Mouse (Mus musculus): ENCODE data around the gene Gbf1. TPM values are rescaled to one million over a fixed set of nuclear protein-coding genes. Genes with fewer than 3 reads are reported as not detected.
"Not testable (repeated sequence)": the region's sequence is repeated elsewhere in the genome, so short reads cannot be mapped to it uniquely, and the experiment has no call there.

The Gbf1 gene
- polyA plus RNA-seq (2015; fragmentation: Nextera tagmentation; extraction: Ambion mirVana) = 41.2 and 48.2 TPM in 2 replicates

DNA sequence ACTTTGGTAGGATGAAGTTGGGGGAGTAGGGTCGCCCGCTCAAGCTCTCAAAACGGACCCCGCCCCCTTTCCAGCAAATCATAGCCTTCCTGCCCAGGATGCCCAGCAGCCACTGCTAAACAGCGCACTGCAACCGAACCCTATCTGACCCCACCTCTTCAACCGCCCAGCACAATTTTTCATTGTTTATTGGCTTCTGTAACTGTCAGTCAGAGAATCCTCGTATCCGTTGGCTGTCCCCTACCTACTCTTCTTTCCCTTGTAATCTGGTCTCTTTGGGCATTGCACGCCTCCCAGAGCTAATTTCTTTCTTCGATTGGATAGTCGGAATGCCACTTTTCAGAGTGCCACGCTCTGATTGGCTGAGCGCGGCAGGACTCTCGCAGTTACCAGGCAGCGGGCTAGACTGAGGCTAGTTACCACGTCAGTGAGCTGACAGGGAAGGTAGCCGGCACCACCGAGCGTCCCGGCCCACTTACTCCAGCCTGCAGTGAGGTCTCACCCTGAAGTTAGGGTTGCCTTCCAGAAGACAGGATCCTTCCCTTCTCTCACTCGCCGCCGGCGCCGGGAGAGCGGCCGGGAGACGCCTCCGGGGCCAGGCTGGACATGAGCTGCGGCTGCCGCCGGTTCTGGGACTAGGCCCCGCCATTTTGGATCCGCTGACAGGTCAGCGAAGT is at the start of gene Gbf1:
Gbf1 (plus strand) TSS at position 383 of the 677 bp plus-strand sequence.
- H3K9me3 ChIP-seq (replicated peaks) = no peaks in the 10 kb centered on the region
- peak within 1 kb of the TSS; percentile 85 for H3K4me2 ChIP-seq
- peak within 1 kb of the TSS; percentile 48 for H3K27ac ChIP-seq
- ATAC-seq (replicated peaks; ENCODE audit: insufficient number of reproducible peaks, insufficient read depth, low FRiP score, low read depth) = peak; percentile 95
- H3K36me3 ChIP-seq = no peaks in the 10 kb centered on the region
- H3K27me3 ChIP-seq = peaks cover 29% of the 10 kb centered on the region
- H3K4me1 ChIP-seq (replicated peaks) = peaks cover 39% of the 10 kb centered on the region
- H3K4me3 ChIP-seq = peak within 1 kb of the TSS; percentile 67
- WGBS = under 1% methylated on average over 37 of the region's 37 CpGs
- peak within 1 kb of the TSS; percentile 70 for H3K9ac ChIP-seq

DNA sequence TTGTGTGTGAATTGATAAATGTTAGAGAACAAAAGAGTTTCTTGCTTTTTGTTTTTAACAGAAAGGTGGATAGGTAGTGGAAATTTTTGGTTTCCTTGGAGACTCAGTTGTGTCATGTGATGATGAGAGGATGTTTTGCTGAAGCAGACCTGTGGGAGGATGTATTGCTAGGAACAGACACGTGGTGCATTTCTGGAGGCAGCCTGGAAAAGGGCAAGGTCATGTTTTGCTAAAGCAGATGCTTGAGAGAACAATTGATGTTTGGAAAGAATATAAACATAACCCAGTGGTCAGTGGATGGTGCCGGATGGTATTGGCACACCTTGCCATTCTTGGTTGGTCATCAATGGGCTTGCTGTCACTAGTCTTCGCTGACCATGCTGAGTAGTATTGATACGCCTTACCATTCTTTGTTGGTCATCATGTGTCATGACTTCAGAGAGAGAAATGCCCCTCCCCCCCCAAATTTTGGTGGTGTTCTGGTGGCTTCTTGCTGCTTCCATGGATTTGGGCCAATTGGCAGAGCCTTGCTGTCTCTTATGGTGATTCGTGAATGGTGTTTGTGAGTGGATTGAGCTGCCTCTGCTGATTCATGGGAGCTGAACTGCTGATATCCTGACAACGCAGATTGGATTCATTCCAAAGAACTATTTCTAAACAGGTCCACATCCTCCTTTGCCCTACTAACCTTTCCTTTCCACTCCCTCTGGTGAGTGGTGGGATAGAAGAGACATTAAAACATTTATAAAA is 48.7 kb upstream of the Gbf1 start:
- Histone ChIP-seq H3K36me3 (no peaks in the 10 kb centered on the region), H3K9me3 (replicated peaks) (no peaks in the 10 kb centered on the region), H3K4me3 (no peak overlapping the region), H3K4me2 (no peak overlapping the region), H3K4me1 (replicated peaks) (no peaks in the 10 kb centered on the region), H3K27ac (no peak overlapping the region), H3K9ac (no peak overlapping the region), H3K27me3 (no peaks in the 10 kb centered on the region)
- no peak for ATAC-seq (replicated peaks; ENCODE audit: insufficient number of reproducible peaks, insufficient read depth, low FRiP score, low read depth)
- 68% methylated on average over 6 of the region's 6 CpGs for WGBS

DNA sequence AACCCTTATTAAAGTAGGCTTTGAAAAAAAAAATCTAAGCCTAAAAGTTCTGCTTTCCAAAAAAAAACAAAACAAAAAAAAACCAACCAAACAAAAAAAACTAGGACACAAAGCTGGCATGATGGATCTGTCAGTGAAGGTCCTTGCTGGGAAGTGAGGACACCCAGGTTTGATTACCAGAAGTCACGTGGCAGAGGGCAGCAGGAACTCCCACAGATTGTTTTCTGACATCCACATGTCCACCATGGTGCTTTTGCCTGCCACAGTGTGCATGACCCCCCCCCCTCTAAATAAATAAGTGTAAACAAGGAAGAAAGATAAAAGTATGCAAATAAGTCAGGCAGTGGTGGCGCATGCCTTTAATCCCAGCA is 48.1 kb upstream of the Gbf1 start:
- Histone ChIP-seq H3K4me2 (no peak overlapping the region), H3K4me1 (replicated peaks) (no peaks in the 10 kb centered on the region), H3K27ac (no peak overlapping the region), H3K27me3 (no peaks in the 10 kb centered on the region), H3K9me3 (replicated peaks) (no peaks in the 10 kb centered on the region), H3K36me3 (no peaks in the 10 kb centered on the region), H3K9ac (no peak overlapping the region), H3K4me3 (no peak overlapping the region)
- no peak for ATAC-seq (replicated peaks; ENCODE audit: insufficient number of reproducible peaks, insufficient read depth, low FRiP score, low read depth)
- WGBS = 66% methylated on average over 2 of the region's 2 CpGs

DNA sequence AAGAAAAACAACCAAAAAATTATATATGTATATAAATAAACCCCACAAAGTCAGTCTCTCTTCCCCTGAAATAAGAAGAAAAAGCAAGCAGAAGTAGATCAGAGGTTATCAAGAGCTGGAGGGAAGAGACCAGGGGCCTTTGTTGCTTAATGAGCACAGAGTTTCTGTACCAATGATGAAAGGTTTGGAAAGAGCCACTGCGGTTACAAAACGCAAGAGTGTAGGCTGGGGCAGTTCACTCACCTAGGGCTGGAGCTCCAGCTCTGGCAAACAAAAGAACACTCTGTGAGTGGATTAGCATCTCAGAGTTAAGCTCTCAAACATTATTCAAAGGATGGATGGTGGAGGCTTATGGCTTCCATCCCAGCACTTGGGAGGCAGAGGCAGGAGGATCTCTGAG is 42.1 kb upstream of the Gbf1 start:
- Histone ChIP-seq H3K36me3 (no peaks in the 10 kb centered on the region), H3K27me3 (no peaks in the 10 kb centered on the region), H3K9ac (no peak overlapping the region), H3K4me3 (no peak overlapping the region), H3K9me3 (replicated peaks) (no peaks in the 10 kb centered on the region), H3K4me1 (replicated peaks) (no peaks in the 10 kb centered on the region), H3K4me2 (no peak overlapping the region), H3K27ac (no peak overlapping the region)
- WGBS = 77% methylated on average over 2 of the region's 2 CpGs
- no peak for ATAC-seq (replicated peaks; ENCODE audit: insufficient number of reproducible peaks, insufficient read depth, low FRiP score, low read depth)

DNA sequence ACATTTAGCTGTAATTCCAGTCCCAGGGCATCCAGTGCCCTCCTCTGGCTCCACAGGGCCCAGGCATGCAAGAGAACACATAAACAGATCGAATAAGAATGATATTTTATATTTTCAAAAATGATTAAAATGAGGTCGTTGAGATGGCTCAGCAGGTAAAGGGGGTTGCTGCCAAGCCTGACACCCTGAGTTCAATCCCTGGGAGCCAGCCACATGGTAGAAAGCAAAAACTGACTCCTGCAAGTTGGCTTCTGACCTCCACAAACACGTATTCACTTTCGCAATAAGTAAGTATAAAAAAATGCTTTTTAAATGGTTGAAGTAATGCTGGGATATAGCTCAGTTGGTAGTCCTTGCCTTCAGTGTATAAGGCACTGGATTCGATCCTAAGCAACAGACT is 41.5 kb upstream of the Gbf1 start:
- H3K9ac ChIP-seq = no peak overlapping the region
- H3K4me2 ChIP-seq = no peak overlapping the region
- no peak overlapping the region for H3K27ac ChIP-seq
- no peaks in the 10 kb centered on the region for H3K9me3 ChIP-seq (replicated peaks)
- H3K27me3 ChIP-seq = no peaks in the 10 kb centered on the region
- H3K4me3 ChIP-seq = no peak overlapping the region
- no peaks in the 10 kb centered on the region for H3K36me3 ChIP-seq
- 79% methylated on average over 5 of the region's 5 CpGs for WGBS
- ATAC-seq (replicated peaks; ENCODE audit: insufficient number of reproducible peaks, insufficient read depth, low FRiP score, low read depth) = no peak
- no peaks in the 10 kb centered on the region for H3K4me1 ChIP-seq (replicated peaks)

DNA sequence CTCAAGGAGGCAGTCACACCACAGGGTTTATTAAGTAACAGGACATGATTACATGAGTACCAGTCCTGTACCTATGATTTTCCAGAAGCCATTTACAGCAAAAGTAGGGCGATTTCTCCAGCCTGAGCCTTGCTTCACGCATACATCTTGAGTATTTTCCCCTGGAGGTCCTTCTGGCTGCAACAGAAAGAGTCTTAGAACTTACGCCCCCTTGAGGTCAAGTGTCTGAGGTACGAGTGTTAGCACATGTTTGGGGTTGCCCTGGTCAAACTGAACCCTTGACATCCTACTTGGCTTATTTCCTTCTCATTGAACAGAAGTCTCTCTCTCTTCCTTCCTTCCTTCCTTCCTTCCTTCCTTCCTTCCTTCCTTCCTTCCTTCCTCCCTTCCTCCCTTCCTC is 37.7 kb upstream of the Gbf1 start:
- whole genome bisulfite sequencing = 65% methylated on average over 4 of the region's 4 CpGs
- no peaks in the 10 kb centered on the region for H3K36me3 ChIP-seq
- no peaks in the 10 kb centered on the region for H3K27me3 ChIP-seq
- no peak overlapping the region for H3K4me2 ChIP-seq
- no peak overlapping the region for H3K4me3 ChIP-seq
- no peak overlapping the region for H3K27ac ChIP-seq
- ATAC-seq (replicated peaks; ENCODE audit: insufficient number of reproducible peaks, insufficient read depth, low FRiP score, low read depth) = no peak
- H3K9me3 ChIP-seq (replicated peaks) = no peaks in the 10 kb centered on the region
- H3K4me1 ChIP-seq (replicated peaks) = no peaks in the 10 kb centered on the region
- H3K9ac ChIP-seq = no peak overlapping the region

DNA sequence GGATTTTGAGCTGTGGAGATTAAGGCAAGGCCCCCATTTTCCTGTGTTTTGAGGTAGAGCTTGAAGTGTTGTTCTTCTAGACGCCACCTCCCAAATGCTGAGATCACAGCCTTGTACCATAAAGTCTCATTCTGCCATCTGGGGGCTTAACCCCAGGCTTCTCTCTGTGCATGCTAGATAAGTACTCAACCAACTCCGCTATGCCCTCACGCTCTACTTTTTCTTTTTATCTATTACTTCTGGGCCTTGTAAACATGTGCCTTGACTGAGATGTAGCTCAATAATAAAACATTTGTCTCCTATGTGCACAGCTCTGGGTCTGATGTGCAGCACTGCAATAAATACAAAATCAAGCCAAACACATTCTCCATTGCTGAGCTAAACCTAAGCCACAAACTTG is 32.9 kb upstream of the Gbf1 start:
- no peaks in the 10 kb centered on the region for H3K27me3 ChIP-seq
- no peak overlapping the region for H3K4me2 ChIP-seq
- WGBS = 87% methylated on average over 3 of the region's 3 CpGs
- no peak for ATAC-seq (replicated peaks; ENCODE audit: insufficient number of reproducible peaks, insufficient read depth, low FRiP score, low read depth)
- no peaks in the 10 kb centered on the region for H3K36me3 ChIP-seq
- no peaks in the 10 kb centered on the region for H3K4me1 ChIP-seq (replicated peaks)
- H3K4me3 ChIP-seq = no peak overlapping the region
- no peaks in the 10 kb centered on the region for H3K9me3 ChIP-seq (replicated peaks)
- H3K9ac ChIP-seq = no peak overlapping the region
- H3K27ac ChIP-seq = no peak overlapping the region

DNA sequence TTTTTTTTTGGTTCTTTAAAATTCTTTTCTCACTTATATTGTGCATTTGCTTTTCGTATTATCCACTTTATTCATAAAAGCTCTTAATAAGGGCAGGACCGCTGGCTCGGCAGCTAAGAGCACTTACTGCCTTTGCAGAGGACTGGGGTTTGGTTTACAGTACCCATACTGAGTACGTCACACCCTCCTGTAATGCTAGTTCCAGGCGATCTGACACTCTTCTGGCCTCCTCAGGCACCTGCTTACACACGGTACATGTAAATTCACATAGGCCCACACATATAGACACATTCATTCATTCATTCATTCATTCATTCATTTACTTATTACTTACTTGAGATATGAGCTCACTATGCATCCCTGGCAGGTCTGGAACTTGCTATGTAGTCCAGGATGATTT is 31.4 kb upstream of the Gbf1 start:
- Histone ChIP-seq H3K4me1 (replicated peaks) (no peaks in the 10 kb centered on the region), H3K9ac (no peak overlapping the region), H3K36me3 (no peaks in the 10 kb centered on the region), H3K4me2 (no peak overlapping the region), H3K4me3 (no peak overlapping the region), H3K27me3 (no peaks in the 10 kb centered on the region; the same call in 1 of the 2 replicates), H3K27ac (no peak overlapping the region), H3K9me3 (replicated peaks) (no peaks in the 10 kb centered on the region)
- no peak for ATAC-seq (replicated peaks; ENCODE audit: insufficient number of reproducible peaks, insufficient read depth, low FRiP score, low read depth)
- WGBS = 75% methylated on average over 6 of the region's 6 CpGs

DNA sequence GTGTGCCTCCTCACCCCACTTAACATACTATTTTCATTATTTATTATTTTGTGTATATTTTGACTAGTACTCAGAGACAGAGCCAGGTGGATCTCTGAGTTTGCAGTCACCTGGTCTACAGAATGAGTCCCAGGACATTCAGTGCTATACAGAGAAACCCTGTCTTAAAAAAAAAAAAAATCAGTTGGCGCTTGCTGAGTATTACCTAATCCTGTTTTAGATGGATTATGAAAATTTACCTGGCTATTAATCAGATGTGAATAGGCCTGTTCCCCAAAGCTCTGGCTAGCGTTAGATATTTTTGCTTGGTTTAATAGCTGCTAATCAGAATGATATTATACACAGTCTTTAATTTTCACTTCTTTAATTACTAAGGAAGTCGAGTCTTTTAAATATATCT is 28.4 kb upstream of the Gbf1 start:
- peaks cover 8% of the 10 kb centered on the region for H3K27me3 ChIP-seq
- no peak overlapping the region for H3K4me3 ChIP-seq
- 73% methylated on average over 3 of the region's 3 CpGs for WGBS
- H3K9me3 ChIP-seq (replicated peaks) = no peaks in the 10 kb centered on the region
- no peak overlapping the region for H3K4me2 ChIP-seq
- H3K4me1 ChIP-seq (replicated peaks) = no peaks in the 10 kb centered on the region
- ATAC-seq (replicated peaks; ENCODE audit: insufficient number of reproducible peaks, insufficient read depth, low FRiP score, low read depth) = no peak
- no peak overlapping the region for H3K27ac ChIP-seq
- H3K36me3 ChIP-seq = no peaks in the 10 kb centered on the region
- H3K9ac ChIP-seq = no peak overlapping the region

DNA sequence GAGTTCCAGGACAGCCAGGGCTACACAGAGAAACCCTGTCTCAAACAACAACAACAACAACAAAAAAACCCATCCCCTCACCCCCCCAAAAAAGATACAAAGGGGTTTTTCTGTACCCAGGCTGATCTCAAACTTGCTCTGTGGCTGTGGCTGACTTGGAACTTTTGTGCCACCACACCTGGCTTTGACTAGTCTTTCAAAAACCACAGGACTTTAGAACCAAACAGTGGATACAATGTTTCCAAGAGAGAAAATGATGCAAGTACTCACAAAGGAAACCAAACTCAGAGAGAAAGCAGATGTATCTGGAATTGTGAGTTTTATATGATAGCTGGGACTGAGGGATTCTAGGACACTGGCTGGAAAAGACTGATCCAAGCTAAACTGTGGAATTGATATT is 27.7 kb upstream of the Gbf1 start:
- Histone ChIP-seq H3K36me3 (no peaks in the 10 kb centered on the region), H3K4me3 (no peak overlapping the region)
- no peak for ATAC-seq (replicated peaks; ENCODE audit: insufficient number of reproducible peaks, insufficient read depth, low FRiP score, low read depth)

DNA sequence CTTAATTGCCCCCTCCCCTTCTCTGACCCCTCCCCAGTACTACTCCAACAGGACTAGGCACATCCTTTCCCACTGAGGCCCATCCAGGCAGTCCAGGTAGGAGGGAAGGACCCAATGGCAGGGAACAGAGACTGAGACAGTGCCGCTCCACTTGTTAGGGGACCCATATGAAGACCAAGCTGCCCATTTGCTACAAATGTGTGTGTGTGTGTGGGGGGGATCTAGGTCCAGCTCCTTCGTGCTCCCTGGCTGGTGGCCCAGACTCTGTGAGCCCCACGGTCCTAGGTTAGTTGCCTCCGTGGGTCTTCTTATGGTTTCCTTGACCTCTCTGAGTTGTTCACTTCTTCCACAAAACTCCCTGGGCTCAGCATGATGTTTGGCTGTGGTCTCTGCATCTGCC is 26.0 kb upstream of the Gbf1 start:
- no peaks in the 10 kb centered on the region for H3K36me3 ChIP-seq
- no peak overlapping the region for H3K4me2 ChIP-seq
- WGBS = 81% methylated on average over 4 of the region's 4 CpGs
- no peaks in the 10 kb centered on the region for H3K4me1 ChIP-seq (replicated peaks)
- no peak overlapping the region for H3K4me3 ChIP-seq
- peaks cover 21% of the 10 kb centered on the region for H3K27me3 ChIP-seq
- H3K9me3 ChIP-seq (replicated peaks) = no peaks in the 10 kb centered on the region
- no peak for ATAC-seq (replicated peaks; ENCODE audit: insufficient number of reproducible peaks, insufficient read depth, low FRiP score, low read depth)
- no peak overlapping the region for H3K9ac ChIP-seq
- H3K27ac ChIP-seq = no peak overlapping the region

More for the DNA sequence above, 27.7 kb upstream of the Gbf1 start:
- no peak overlapping the region for H3K9ac ChIP-seq
- no peaks in the 10 kb centered on the region for H3K9me3 ChIP-seq (replicated peaks)
- H3K27me3 ChIP-seq = peaks cover 8% of the 10 kb centered on the region
- H3K4me2 ChIP-seq = no peak overlapping the region
- H3K4me1 ChIP-seq (replicated peaks) = no peaks in the 10 kb centered on the region
- no peak overlapping the region for H3K27ac ChIP-seq

DNA sequence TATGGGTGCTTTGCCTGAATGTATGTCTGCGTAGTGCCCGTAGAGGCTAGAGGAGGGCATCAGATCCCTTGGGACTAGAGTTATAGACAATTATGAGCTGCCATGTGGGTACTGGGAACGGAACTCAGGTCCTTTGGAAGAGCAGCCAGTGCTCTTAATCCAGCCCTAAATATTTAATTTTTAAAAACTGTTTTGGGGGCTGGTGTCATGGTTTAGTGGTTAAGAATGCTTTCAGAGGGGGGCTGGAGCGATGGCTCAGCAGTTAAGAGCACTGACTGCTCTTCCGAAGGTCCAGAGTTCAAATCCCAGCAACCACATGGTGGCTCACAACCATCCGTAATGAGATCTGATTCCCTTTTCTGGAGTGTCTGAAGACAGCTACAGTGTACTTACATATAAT is 22.6 kb upstream of the Gbf1 start:
- not testable (repeated sequence) for H3K4me2 ChIP-seq; H3K36me3 ChIP-seq; H3K9ac ChIP-seq; H3K9me3 ChIP-seq (replicated peaks); H3K4me1 ChIP-seq (replicated peaks); H3K27ac ChIP-seq; ATAC-seq (replicated peaks; ENCODE audit: insufficient number of reproducible peaks, insufficient read depth, low FRiP score, low read depth); H3K4me3 ChIP-seq
- WGBS = 73% methylated on average over 6 of the region's 6 CpGs
- peaks cover 52% of the 10 kb centered on the region for H3K27me3 ChIP-seq
